ENCODE assay signal across 30 mouse cellular contexts in the genomic region with DNA sequence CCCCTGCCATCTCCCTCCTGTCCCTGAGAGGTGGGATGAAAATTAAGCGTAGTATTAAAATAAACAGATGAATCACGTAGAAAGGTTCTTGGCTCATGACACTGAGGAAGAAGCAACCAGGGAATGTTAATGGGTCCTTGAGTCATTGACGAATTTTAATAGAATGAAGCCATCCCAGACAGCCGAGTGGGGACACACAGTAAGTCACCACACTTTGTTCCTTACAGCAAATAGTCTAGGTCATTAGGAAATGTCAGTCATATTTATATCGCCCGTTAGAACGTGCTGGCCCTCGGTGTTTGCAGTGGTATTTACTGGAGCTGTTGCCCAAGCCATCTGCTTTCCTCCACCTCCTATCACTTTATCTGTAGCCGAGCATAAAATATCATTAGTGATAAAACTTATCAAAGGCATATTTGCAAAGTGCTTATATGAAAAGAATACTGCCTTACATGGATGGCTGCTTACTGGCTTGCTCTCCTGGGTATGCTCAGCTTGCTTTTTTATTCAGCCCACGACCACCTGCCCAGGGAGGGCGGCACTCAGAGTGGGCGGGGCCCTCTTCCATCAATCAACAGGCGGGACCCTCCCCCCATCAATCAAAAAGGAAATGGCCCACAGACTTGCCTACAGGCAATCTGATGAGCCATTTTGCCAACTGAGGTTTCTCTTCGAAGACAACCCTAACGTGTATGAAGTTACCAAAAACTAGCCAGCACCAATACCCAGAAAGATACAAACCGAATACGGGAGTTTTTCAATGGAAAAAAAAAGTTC.
A peak's percentile ranks its signal among the peaks of the same experiment; 100 is the strongest.
DNase-seq lines count a peak whose midpoint lies in the region; ATAC-seq and TF ChIP-seq lines count a peak whose summit lies in the region.
"Had no signal": no experiment of that assay in that cellular context is flagged by ENCODE, and none has a peak within 500 bp of the region (broad histone marks: within the 10 kb centered on the region; RNA-seq: fewer than 3 reads in every experiment).

No protein-coding gene starts in this region.

- no peaks in the 10 kb centered on the region for H3K27me3 ChIP-seq in lung, postnatal 0 days (replicated peaks; ENCODE audit: insufficient read depth, low read length)
- H3K27me3 ChIP-seq: CH12.LX; embryonic facial prominence, embryonic 13.5 days; forebrain, embryonic 12.5 days; heart, embryonic 13.5 days; hindbrain, embryonic 13.5 days; intestine, embryonic 15.5 days had no signal

- WGBS in lung, postnatal 0 days: 61% methylated on average over 17 of the region's 17 CpGs

- H3K36me3 ChIP-seq in lung, postnatal 0 days (ENCODE audit: insufficient read depth, low read length): no peaks in the 10 kb centered on the region
- H3K36me3 ChIP-seq: embryonic facial prominence, embryonic 10.5 days; embryonic facial prominence, embryonic 13.5 days; forebrain, embryonic 12.5 days; heart, embryonic 10.5 days; heart, embryonic 13.5 days; hindbrain, embryonic 13.5 days; intestine, embryonic 15.5 days had no signal

- no peak overlapping the region for H3K4me3 ChIP-seq in lung, postnatal 0 days (ENCODE audit: low read depth, low read length)
- H3K4me3 ChIP-seq: embryonic facial prominence, embryonic 10.5 days; embryonic facial prominence, embryonic 13.5 days; erythroblast, embryonic 14.5 days; forebrain, embryonic 12.5 days; heart, embryonic 10.5 days; heart, embryonic 13.5 days; hindbrain, embryonic 13.5 days; intestine, embryonic 15.5 days had no signal

- 0 out of 2 replicates have a peak, but pooled peaks have one; percentile 15 for ATAC-seq in lung, postnatal 0 days
- ATAC-seq in megakaryocyte-erythroid progenitor cell, adult 5-6 weeks (replicated peaks; ENCODE audit: low FRiP score, low TSS enrichment, poor library complexity, severe bottlenecking): no peak
- ATAC-seq: forebrain, embryonic 16.5 days; hindbrain, embryonic 16.5 days; intestine, embryonic 15.5 days had no signal

- H3K9me3 ChIP-seq in lung, postnatal 0 days (ENCODE audit: low read length): no peaks in the 10 kb centered on the region
- H3K9me3 ChIP-seq: embryonic facial prominence, embryonic 10.5 days; embryonic facial prominence, embryonic 13.5 days; forebrain, embryonic 12.5 days; heart, embryonic 10.5 days; heart, embryonic 13.5 days; hindbrain, embryonic 13.5 days; intestine, embryonic 15.5 days had no signal

- H3K4me1 ChIP-seq in lung, postnatal 0 days (ENCODE audit: insufficient read depth, low read depth, low read length): peaks cover 5% of the 10 kb centered on the region; the same call in 1 of the 2 replicates
- H3K4me1 ChIP-seq: forebrain, embryonic 12.5 days; heart, embryonic 10.5 days; heart, embryonic 13.5 days; hindbrain, embryonic 13.5 days had no signal

- TF ChIP-seq CTCF in lung, postnatal 0 days (IDR thresholded peaks at IDR 0.05): no peak

- H3K4me2 ChIP-seq in lung, postnatal 0 days (replicated peaks; ENCODE audit: low read depth, low read length): no peak overlapping the region
- H3K4me2 ChIP-seq: embryonic facial prominence, embryonic 13.5 days; forebrain, embryonic 12.5 days; heart, embryonic 13.5 days; hindbrain, embryonic 13.5 days; intestine, embryonic 15.5 days had no signal

- H3K27ac ChIP-seq in lung, postnatal 0 days (ENCODE audit: low read length): no peak overlapping the region
- H3K27ac ChIP-seq: embryonic facial prominence, embryonic 10.5 days; embryonic facial prominence, embryonic 13.5 days; forebrain, embryonic 12.5 days; heart, embryonic 10.5 days; heart, embryonic 13.5 days; hindbrain, embryonic 13.5 days; intestine, embryonic 15.5 days had no signal

- no peak overlapping the region for H3K9ac ChIP-seq in lung, postnatal 0 days (replicated peaks; ENCODE audit: low read depth)
- H3K9ac ChIP-seq: embryonic facial prominence, embryonic 13.5 days; forebrain, embryonic 12.5 days; heart, embryonic 13.5 days; hindbrain, embryonic 13.5 days; intestine, embryonic 15.5 days had no signal

- TF ChIP-seq EP300 in lung, postnatal 0 days (IDR thresholded peaks at IDR 0.05): no peak

- peak; percentile 10 for DNase-seq in adrenal gland, postnatal 10 days
- no peak for DNase-seq in adrenal gland, postnatal 36 days
- DNase-seq in lung, postnatal 0 days (ENCODE audit: low spot score): no peak
- no peak for DNase-seq in lung, postnatal 14 days
- DNase-seq in ZHBTc4 (ENCODE audit: low read depth, low spot score): peak; percentile 64
- DNase-seq: adrenal gland, adult 8-10 months; B cell, adult 2 months; cerebellum, adult 11-12 months; cerebellum, adult 8-10 months; cerebellum, postnatal 10 days; cerebellum, postnatal 36 days; embryo, embryonic 11 days; gastrocnemius, postnatal 14 days; heart, adult 18-20 months; heart, postnatal 14 days; heart, postnatal 4 days; kidney, adult 11 months; kidney, adult 8-10 months had no signal

Comparison
In these comparisons a context has a peak if more than half of its experiments do, and no peak if none do; other contexts are left out.
1. DNase-seq: peak in adrenal gland, postnatal 10 days (single experiment) and ZHBTc4 (single experiment); none in adrenal gland, postnatal 36 days (0 of 2), lung, postnatal 0 days (single experiment) and lung, postnatal 14 days (single experiment).